9 mouse cellular contexts compared by ENCODE assay signal in genomic region chr16:72794692-72795378, GRCm38 (mm10).
DNase-seq lines count a peak whose midpoint lies in the region; ATAC-seq and TF ChIP-seq lines count a peak whose summit lies in the region.
"Had no signal": no experiment of that assay in that cellular context is flagged by ENCODE, and none has a peak within 500 bp of the region (broad histone marks: within the 10 kb centered on the region; RNA-seq: fewer than 3 reads in every experiment).

No protein-coding gene starts in this region.

- DNase-seq in embryonic facial prominence, embryonic 10.5 days (ENCODE audit: low spot score) = no peak
- peak; percentile 63 for DNase-seq in right cerebral cortex, postnatal 4 days
- DNase-seq in right cerebral cortex, adult 2 months (ENCODE audit: low spot score in 2 of 2) = no peak
- DNase-seq in layer of hippocampus, adult 18-20 months (ENCODE audit: low spot score in 2 of 2) = peak; percentile 76 to 89
- DNase-seq in liver, postnatal 0 days = no peak
- DNase-seq in urinary bladder, postnatal 25 days (ENCODE audit: low spot score) = no peak
- no peak for DNase-seq in thymus, adult 18-20 months
- DNase-seq: heart, postnatal 36 days had no signal

- 52% methylated on average over 6 of the region's 6 CpGs for WGBS in embryonic facial prominence, embryonic 12.5 days
- 68% methylated on average over 6 of the region's 6 CpGs for WGBS in embryonic facial prominence, embryonic 10.5 days
- WGBS in liver, postnatal 0 days (ENCODE audit: insufficient replicate concordance) = 69% methylated on average over 6 of the region's 6 CpGs

- TF ChIP-seq EP300 in liver, postnatal 0 days (IDR thresholded peaks at IDR 0.05; ENCODE audit: low read depth) = no peak

- H3K4me3 ChIP-seq in embryonic facial prominence, embryonic 12.5 days = no peak overlapping the region
- no peak overlapping the region for H3K4me3 ChIP-seq in embryonic facial prominence, embryonic 10.5 days
- H3K4me3 ChIP-seq in liver, postnatal 0 days (ENCODE audit: low read depth, low read length) = no peak overlapping the region

- H3K4me2 ChIP-seq in embryonic facial prominence, embryonic 12.5 days (replicated peaks) = no peak overlapping the region
- no peak overlapping the region for H3K4me2 ChIP-seq in liver, postnatal 0 days (ENCODE audit: low read depth, low read length)

- H3K27ac ChIP-seq in embryonic facial prominence, embryonic 12.5 days = 0 out of 2 replicates have a peak overlapping the region, but pooled peaks have one; percentile 30
- no peak overlapping the region for H3K27ac ChIP-seq in embryonic facial prominence, embryonic 10.5 days (replicated peaks)
- H3K27ac ChIP-seq in liver, postnatal 0 days (ENCODE audit: low read depth) = no peak overlapping the region

- H3K36me3 ChIP-seq in embryonic facial prominence, embryonic 12.5 days = no peaks in the 10 kb centered on the region
- H3K36me3 ChIP-seq in embryonic facial prominence, embryonic 10.5 days (replicated peaks) = peaks cover 3% of the 10 kb centered on the region; the same call in 1 of the 2 replicates
- no peaks in the 10 kb centered on the region for H3K36me3 ChIP-seq in liver, postnatal 0 days (replicated peaks; ENCODE audit: insufficient read depth, low read length)

- no peaks in the 10 kb centered on the region for H3K9me3 ChIP-seq in embryonic facial prominence, embryonic 12.5 days
- H3K9me3 ChIP-seq in embryonic facial prominence, embryonic 10.5 days = no peaks in the 10 kb centered on the region
- H3K9me3 ChIP-seq in liver, postnatal 0 days (ENCODE audit: low read length) = no peaks in the 10 kb centered on the region

- peaks cover 37% of the 10 kb centered on the region for H3K4me1 ChIP-seq in embryonic facial prominence, embryonic 12.5 days
- peaks cover 43% of the 10 kb centered on the region for H3K4me1 ChIP-seq in embryonic facial prominence, embryonic 10.5 days
- H3K4me1 ChIP-seq in liver, postnatal 0 days (ENCODE audit: insufficient read depth) = no peaks in the 10 kb centered on the region

- no peak for ATAC-seq in embryonic facial prominence, embryonic 12.5 days (ENCODE audit: insufficient number of reproducible peaks, insufficient read depth, low FRiP score, low TSS enrichment)
- ATAC-seq in liver, postnatal 0 days = no peak

- H3K9ac ChIP-seq in embryonic facial prominence, embryonic 12.5 days = no peak overlapping the region
- no peak overlapping the region for H3K9ac ChIP-seq in liver, postnatal 0 days (replicated peaks)

- no peak for TF ChIP-seq CTCF in liver, postnatal 0 days (IDR thresholded peaks at IDR 0.05; ENCODE audit: low read depth)

- no peaks in the 10 kb centered on the region for H3K27me3 ChIP-seq in embryonic facial prominence, embryonic 12.5 days
- no peaks in the 10 kb centered on the region for H3K27me3 ChIP-seq in embryonic facial prominence, embryonic 10.5 days (replicated peaks; ENCODE audit: low read depth, poor library complexity, severe bottlenecking)
- H3K27me3 ChIP-seq in liver, postnatal 0 days (ENCODE audit: insufficient read depth, low read length) = no peaks in the 10 kb centered on the region

Comparison
In these comparisons a context has a peak if more than half of its experiments do, and no peak if none do; other contexts are left out.
1. DNase-seq: peak in right cerebral cortex, postnatal 4 days (single experiment) and layer of hippocampus, adult 18-20 months (2 of 2); none in embryonic facial prominence, embryonic 10.5 days (single experiment), right cerebral cortex, adult 2 months (0 of 2), liver, postnatal 0 days (single experiment), urinary bladder, postnatal 25 days (single experiment) and thymus, adult 18-20 months (0 of 2).